Mouse (Mus musculus): ENCODE data around the gene Rnf44.

Gene Rnf44

GRCm38 (mm10) chr13:54693558-54694347, at the start of gene Rnf44:
TSS of gene Rnf44 (minus strand) at chr13:54693907.
- DNase-seq, result peak; percentile 98 to 99

GRCm38 (mm10) chr13:54738213-54738601, 44.5 kb upstream of the Rnf44 start:
- no peak for DNase-seq

GRCm38 (mm10) chr13:54737488-54738212, 43.9 kb upstream of the Rnf44 start:
- no peak for DNase-seq

- no peak for DNase-seq
Observed at GRCm38 (mm10) chr13:54736931-54737330, 43.2 kb upstream of the Rnf44 start.

- DNase-seq, result no peak
Observed at GRCm38 (mm10) chr13:54726131-54726530, 32.4 kb upstream of the Rnf44 start.

GRCm38 (mm10) chr13:54723143-54723542, 29.4 kb upstream of the Rnf44 start:
- no peak for DNase-seq

GRCm38 (mm10) chr13:54716916-54717315, 23.2 kb upstream of the Rnf44 start:
- peak in 1 of 2 experiments; percentile 26 for DNase-seq

GRCm38 (mm10) chr13:54714996-54715395, 21.3 kb upstream of the Rnf44 start:
- no peak for DNase-seq

- DNase-seq, result no peak
Observed at GRCm38 (mm10) chr13:54714393-54714792, 20.7 kb upstream of the Rnf44 start.

GRCm38 (mm10) chr13:54710866-54711265, 17.2 kb upstream of the Rnf44 start:
- DNase-seq, result no peak

GRCm38 (mm10) chr13:54704890-54705289, 11.2 kb upstream of the Rnf44 start:
- no peak for DNase-seq

- no peak for DNase-seq
Observed at GRCm38 (mm10) chr13:54702507-54702906, 8.8 kb upstream of the Rnf44 start.

- DNase-seq, result peak; percentile 81 to 83
Observed at GRCm38 (mm10) chr13:54701243-54701642, 7.5 kb upstream of the Rnf44 start, which contains the start of gene Cdhr2. TSS of gene Cdhr2 (plus strand) at chr13:54701461.

- DNase-seq, result no peak
Observed at GRCm38 (mm10) chr13:54695479-54696230, 1.9 kb upstream of the Rnf44 start.

- peak; percentile 90 to 93 for DNase-seq
Observed at GRCm38 (mm10) chr13:54694348-54695060, 797 bp upstream of the Rnf44 start.

- DNase-seq, result peak in 1 of 2 experiments; percentile 50
Observed at GRCm38 (mm10) chr13:54692711-54693557, 773 bp downstream of the Rnf44 start.

- no peak for DNase-seq
Observed at GRCm38 (mm10) chr13:54691737-54692136, 2.0 kb downstream of the Rnf44 start.

- no peak for DNase-seq
Observed at GRCm38 (mm10) chr13:54690151-54690740, 3.5 kb downstream of the Rnf44 start.

- peak; percentile 98 for DNase-seq
Observed at GRCm38 (mm10) chr13:54687575-54688424, 5.9 kb downstream of the Rnf44 start.

- peak; percentile 76 to 79 for DNase-seq
Observed at GRCm38 (mm10) chr13:54687096-54687495, 6.6 kb downstream of the Rnf44 start.
